Mouse (Mus musculus) regulatory T cell (primary cell): ENCODE results near the gene Smim12.

ENCODE experiments used
- in situ Hi-C: fragments of 300-600 bp; cut with MboI, MseI; formaldehyde crosslinking; loops from one replicate; pipeline ENCODE4 v1.15.1; 2025; ENCODE audit warnings: high pct_unique_total_duplicates

Gene Smim12

GRCm38 (mm10) chr4:127235742-127236487 is 7.7 kb upstream of the Smim12 start:
- in situ Hi-C loops = no loop called here

- in situ Hi-C loops = no loop called here
These were observed 7.0 kb upstream of the Smim12 start for GRCm38 (mm10) chr4:127236631-127237030.

GRCm38 (mm10) chr4:127237271-127237670 is 6.3 kb upstream of the Smim12 start:
- in situ Hi-C loops = no loop called here

- in situ Hi-C loops = no loop called here
These were observed 888 bp upstream of the Smim12 start for GRCm38 (mm10) chr4:127242696-127243095.

- in situ Hi-C loops = no loop called here
These were observed 369 bp downstream of the Smim12 start for GRCm38 (mm10) chr4:127243953-127244352.

GRCm38 (mm10) chr4:127249701-127250349 is 6.2 kb downstream of the Smim12 start:
- in situ Hi-C loops = loop anchor here (5.0 kb wide), 1 partner anchor 213 kb away; no protein-coding TSS in a partner anchor

- in situ Hi-C loops = loop anchor here (5.0 kb wide), 1 partner anchor 215 kb away; no protein-coding TSS in a partner anchor
These were observed 8.5 kb downstream of the Smim12 start for GRCm38 (mm10) chr4:127251963-127252585.

- in situ Hi-C loops = no loop called here
These were observed 13.2 kb downstream of the Smim12 start for GRCm38 (mm10) chr4:127256739-127257138.

- in situ Hi-C loops = no loop called here
These were observed 14.8 kb downstream of the Smim12 start for GRCm38 (mm10) chr4:127258186-127258897.

- in situ Hi-C loops = no loop called here
These were observed 18.0 kb downstream of the Smim12 start for GRCm38 (mm10) chr4:127261601-127262000.

- in situ Hi-C loops = no loop called here
These were observed 20.0 kb downstream of the Smim12 start for GRCm38 (mm10) chr4:127263438-127264182.

GRCm38 (mm10) chr4:127264183-127264554 is 20.6 kb downstream of the Smim12 start:
- in situ Hi-C loops = no loop called here

GRCm38 (mm10) chr4:127278451-127279001 is 34.9 kb downstream of the Smim12 start:
- in situ Hi-C loops = no loop called here

- in situ Hi-C loops = no loop called here
These were observed 35.7 kb downstream of the Smim12 start for GRCm38 (mm10) chr4:127279241-127279640.

- in situ Hi-C loops = no loop called here
These were observed 43.3 kb downstream of the Smim12 start for GRCm38 (mm10) chr4:127286907-127287306.

- in situ Hi-C loops = no loop called here
These were observed 45.5 kb downstream of the Smim12 start for GRCm38 (mm10) chr4:127289039-127289548.

- in situ Hi-C loops = no loop called here
These were observed 49.0 kb downstream of the Smim12 start for GRCm38 (mm10) chr4:127292631-127293030.
